In genomic region chr7:72869068-72869467, GRCm38 (mm10) we compare ENCODE assay signal across 29 mouse cellular contexts.
DNase-seq lines count a peak whose midpoint lies in the region; ATAC-seq and TF ChIP-seq lines count a peak whose summit lies in the region.
"Had no signal": no experiment of that assay in that cellular context is flagged by ENCODE, and none has a peak within 500 bp of the region (broad histone marks: within the 10 kb centered on the region; RNA-seq: fewer than 3 reads in every experiment).

No protein-coding gene starts in this region.

- H3K36me3 ChIP-seq in forebrain, embryonic 14.5 days (ENCODE audit: control insufficient read depth, insufficient read depth, low read length), result no peaks in the 10 kb centered on the region
- H3K36me3 ChIP-seq in forebrain, embryonic 15.5 days, result no peaks in the 10 kb centered on the region
- no peaks in the 10 kb centered on the region for H3K36me3 ChIP-seq in hindbrain, postnatal 0 days (ENCODE audit: insufficient read depth, low read length)
- no peaks in the 10 kb centered on the region for H3K36me3 ChIP-seq in hindbrain, embryonic 12.5 days
- H3K36me3 ChIP-seq in midbrain, embryonic 14.5 days (ENCODE audit: control insufficient read depth, insufficient read depth, low read length), result no peaks in the 10 kb centered on the region
- H3K36me3 ChIP-seq in midbrain, embryonic 10.5 days, result no peaks in the 10 kb centered on the region
- no peaks in the 10 kb centered on the region for H3K36me3 ChIP-seq in midbrain, postnatal 0 days (ENCODE audit: insufficient read depth, low read length)
- H3K36me3 ChIP-seq: forebrain, embryonic 10.5 days; G1E; heart, embryonic 12.5 days; heart, embryonic 15.5 days; hindbrain, embryonic 10.5 days had no signal

- peak; percentile 24 for DNase-seq in forebrain, embryonic 14.5 days (ENCODE audit: low spot score)
- peak; percentile 18 for DNase-seq in hindbrain, postnatal 0 days (ENCODE audit: low spot score)
- peak; percentile 31 for DNase-seq in midbrain, embryonic 14.5 days
- DNase-seq in midbrain, embryonic 10.5 days (ENCODE audit: low spot score), result no peak
- DNase-seq in midbrain, postnatal 0 days (ENCODE audit: low spot score), result peak; percentile 19
- DNase-seq: adrenal gland, postnatal 10 days; adrenal gland, postnatal 36 days; B cell, adult 2 months; cerebellum, adult 11 months; cerebellum, adult 2 months; cerebellum, postnatal 14 days; forebrain, postnatal 0 days; gastrocnemius, adult 2 months; gastrocnemius, postnatal 14 days; heart, adult 18-20 months; heart, postnatal 10 days; heart, postnatal 36 days had no signal

- no peak overlapping the region for H3K9ac ChIP-seq in forebrain, embryonic 14.5 days (ENCODE audit: low read length)
- H3K9ac ChIP-seq in forebrain, embryonic 15.5 days (replicated peaks), result no peak overlapping the region
- H3K9ac ChIP-seq in hindbrain, postnatal 0 days (replicated peaks; ENCODE audit: low read length), result no peak overlapping the region
- H3K9ac ChIP-seq in hindbrain, embryonic 12.5 days, result no peak overlapping the region
- H3K9ac ChIP-seq in midbrain, embryonic 14.5 days (replicated peaks; ENCODE audit: low read length), result no peak overlapping the region
- no peak overlapping the region for H3K9ac ChIP-seq in midbrain, postnatal 0 days (replicated peaks; ENCODE audit: low read length, poor library complexity, severe bottlenecking)
- H3K9ac ChIP-seq: forebrain, postnatal 0 days; heart, embryonic 12.5 days; heart, embryonic 15.5 days had no signal

- no peak overlapping the region for H3K4me3 ChIP-seq in forebrain, embryonic 14.5 days (ENCODE audit: low read depth, low read length)
- no peak overlapping the region for H3K4me3 ChIP-seq in forebrain, embryonic 15.5 days
- no peak overlapping the region for H3K4me3 ChIP-seq in hindbrain, postnatal 0 days (ENCODE audit: low read length)
- no peak overlapping the region for H3K4me3 ChIP-seq in hindbrain, embryonic 12.5 days
- no peak overlapping the region for H3K4me3 ChIP-seq in midbrain, embryonic 14.5 days (replicated peaks; ENCODE audit: low read depth, low read length)
- no peak overlapping the region for H3K4me3 ChIP-seq in midbrain, embryonic 10.5 days
- no peak overlapping the region for H3K4me3 ChIP-seq in midbrain, postnatal 0 days (ENCODE audit: low read depth, low read length)
- H3K4me3 ChIP-seq: forebrain, embryonic 10.5 days; gastrocnemius, adult 2 months; heart, embryonic 12.5 days; heart, embryonic 15.5 days; hindbrain, embryonic 10.5 days had no signal

- WGBS in forebrain, embryonic 14.5 days, result 83% methylated on average over 4 of the region's 4 CpGs
- 81% methylated on average over 4 of the region's 4 CpGs for WGBS in forebrain, embryonic 15.5 days
- WGBS in hindbrain, postnatal 0 days, result 74% methylated on average over 4 of the region's 4 CpGs
- 79% methylated on average over 4 of the region's 4 CpGs for WGBS in hindbrain, embryonic 12.5 days
- WGBS in midbrain, embryonic 14.5 days, result 79% methylated on average over 4 of the region's 4 CpGs
- WGBS in midbrain, embryonic 10.5 days, result 92% methylated on average over 4 of the region's 4 CpGs
- WGBS in midbrain, postnatal 0 days, result 72% methylated on average over 4 of the region's 4 CpGs

- no peak for TF ChIP-seq CTCF in hindbrain, postnatal 0 days (IDR thresholded peaks at IDR 0.05; ENCODE audit: low read depth)
- no peak for TF ChIP-seq CTCF in midbrain, postnatal 0 days (IDR thresholded peaks at IDR 0.05)

- H3K4me1 ChIP-seq in forebrain, embryonic 14.5 days (ENCODE audit: control insufficient read depth, insufficient read depth, low read length), result no peaks in the 10 kb centered on the region
- peaks cover 17% of the 10 kb centered on the region for H3K4me1 ChIP-seq in forebrain, embryonic 15.5 days
- H3K4me1 ChIP-seq in hindbrain, postnatal 0 days (ENCODE audit: insufficient read depth, low read length), result no peaks in the 10 kb centered on the region
- H3K4me1 ChIP-seq in hindbrain, embryonic 12.5 days, result peaks cover 3% of the 10 kb centered on the region; the same call in 1 of the 2 replicates
- no peaks in the 10 kb centered on the region for H3K4me1 ChIP-seq in midbrain, embryonic 14.5 days (ENCODE audit: control insufficient read depth, insufficient read depth, low read length)
- H3K4me1 ChIP-seq in midbrain, embryonic 10.5 days, result no peaks in the 10 kb centered on the region
- H3K4me1 ChIP-seq in midbrain, postnatal 0 days (ENCODE audit: insufficient read depth, low read length), result no peaks in the 10 kb centered on the region
- H3K4me1 ChIP-seq: heart, embryonic 15.5 days; hindbrain, embryonic 10.5 days had no signal

- ATAC-seq in forebrain, embryonic 14.5 days, result no peak
- no peak for ATAC-seq in forebrain, embryonic 15.5 days (replicated peaks)
- ATAC-seq in hindbrain, postnatal 0 days, result no peak
- no peak for ATAC-seq in hindbrain, embryonic 12.5 days (ENCODE audit: low FRiP score)
- ATAC-seq in midbrain, embryonic 14.5 days (ENCODE audit: low FRiP score, low TSS enrichment), result no peak
- no peak for ATAC-seq in midbrain, postnatal 0 days (ENCODE audit: low FRiP score)
- ATAC-seq: forebrain, postnatal 0 days; hindbrain, embryonic 16.5 days; inflammation-experienced regulatory T-cells, adult 6 months; intestine, embryonic 16.5 days; Patski had no signal

- H3K27ac ChIP-seq in forebrain, embryonic 14.5 days (ENCODE audit: low read depth, low read length), result no peak overlapping the region
- H3K27ac ChIP-seq in forebrain, embryonic 15.5 days (replicated peaks), result no peak overlapping the region
- H3K27ac ChIP-seq in hindbrain, postnatal 0 days, result no peak overlapping the region
- H3K27ac ChIP-seq in hindbrain, embryonic 12.5 days, result no peak overlapping the region
- H3K27ac ChIP-seq in midbrain, embryonic 14.5 days (replicated peaks; ENCODE audit: low read depth, low read length), result no peak overlapping the region
- H3K27ac ChIP-seq in midbrain, embryonic 10.5 days (replicated peaks), result no peak overlapping the region
- no peak overlapping the region for H3K27ac ChIP-seq in midbrain, postnatal 0 days (ENCODE audit: low read depth, low read length)
- H3K27ac ChIP-seq: forebrain, embryonic 10.5 days; gastrocnemius, adult 2 months; heart, embryonic 15.5 days; hindbrain, embryonic 10.5 days had no signal

- H3K4me2 ChIP-seq in forebrain, embryonic 14.5 days (ENCODE audit: low read length), result no peak overlapping the region
- no peak overlapping the region for H3K4me2 ChIP-seq in forebrain, embryonic 15.5 days (replicated peaks)
- no peak overlapping the region for H3K4me2 ChIP-seq in hindbrain, postnatal 0 days (ENCODE audit: low read depth, low read length)
- H3K4me2 ChIP-seq in hindbrain, embryonic 12.5 days (replicated peaks), result no peak overlapping the region
- no peak overlapping the region for H3K4me2 ChIP-seq in midbrain, embryonic 14.5 days (ENCODE audit: low read length)
- H3K4me2 ChIP-seq in midbrain, postnatal 0 days (ENCODE audit: low read depth, low read length, poor library complexity, severe bottlenecking), result no peak overlapping the region
- H3K4me2 ChIP-seq: heart, embryonic 12.5 days; heart, embryonic 15.5 days had no signal

- no peaks in the 10 kb centered on the region for H3K9me3 ChIP-seq in forebrain, embryonic 14.5 days (replicated peaks; ENCODE audit: control insufficient read depth, low read length)
- H3K9me3 ChIP-seq in forebrain, embryonic 15.5 days, result no peaks in the 10 kb centered on the region
- no peaks in the 10 kb centered on the region for H3K9me3 ChIP-seq in hindbrain, postnatal 0 days (ENCODE audit: low read length)
- H3K9me3 ChIP-seq in hindbrain, embryonic 12.5 days (replicated peaks), result no peaks in the 10 kb centered on the region
- no peaks in the 10 kb centered on the region for H3K9me3 ChIP-seq in midbrain, embryonic 14.5 days (ENCODE audit: control insufficient read depth, low read length)
- no peaks in the 10 kb centered on the region for H3K9me3 ChIP-seq in midbrain, embryonic 10.5 days (replicated peaks)
- no peaks in the 10 kb centered on the region for H3K9me3 ChIP-seq in midbrain, postnatal 0 days (ENCODE audit: low read length)
- H3K9me3 ChIP-seq: forebrain, embryonic 10.5 days; heart, embryonic 12.5 days; heart, embryonic 15.5 days; hindbrain, embryonic 10.5 days had no signal

- no peaks in the 10 kb centered on the region for H3K27me3 ChIP-seq in forebrain, embryonic 14.5 days (replicated peaks; ENCODE audit: control insufficient read depth, insufficient read depth, low read length)
- no peaks in the 10 kb centered on the region for H3K27me3 ChIP-seq in forebrain, embryonic 15.5 days
- no peaks in the 10 kb centered on the region for H3K27me3 ChIP-seq in hindbrain, postnatal 0 days (ENCODE audit: insufficient read depth, low read length)
- no peaks in the 10 kb centered on the region for H3K27me3 ChIP-seq in hindbrain, embryonic 12.5 days
- no peaks in the 10 kb centered on the region for H3K27me3 ChIP-seq in midbrain, embryonic 14.5 days (ENCODE audit: control insufficient read depth, insufficient read depth, low read length)
- no peaks in the 10 kb centered on the region for H3K27me3 ChIP-seq in midbrain, embryonic 10.5 days (ENCODE audit: low read depth, poor library complexity, severe bottlenecking)
- H3K27me3 ChIP-seq in midbrain, postnatal 0 days (ENCODE audit: insufficient read depth, low read length), result no peaks in the 10 kb centered on the region
- H3K27me3 ChIP-seq: CH12.LX; heart, embryonic 12.5 days; heart, embryonic 15.5 days had no signal
